ENCODE assay signal across 8 mouse cellular contexts in the genomic region with DNA sequence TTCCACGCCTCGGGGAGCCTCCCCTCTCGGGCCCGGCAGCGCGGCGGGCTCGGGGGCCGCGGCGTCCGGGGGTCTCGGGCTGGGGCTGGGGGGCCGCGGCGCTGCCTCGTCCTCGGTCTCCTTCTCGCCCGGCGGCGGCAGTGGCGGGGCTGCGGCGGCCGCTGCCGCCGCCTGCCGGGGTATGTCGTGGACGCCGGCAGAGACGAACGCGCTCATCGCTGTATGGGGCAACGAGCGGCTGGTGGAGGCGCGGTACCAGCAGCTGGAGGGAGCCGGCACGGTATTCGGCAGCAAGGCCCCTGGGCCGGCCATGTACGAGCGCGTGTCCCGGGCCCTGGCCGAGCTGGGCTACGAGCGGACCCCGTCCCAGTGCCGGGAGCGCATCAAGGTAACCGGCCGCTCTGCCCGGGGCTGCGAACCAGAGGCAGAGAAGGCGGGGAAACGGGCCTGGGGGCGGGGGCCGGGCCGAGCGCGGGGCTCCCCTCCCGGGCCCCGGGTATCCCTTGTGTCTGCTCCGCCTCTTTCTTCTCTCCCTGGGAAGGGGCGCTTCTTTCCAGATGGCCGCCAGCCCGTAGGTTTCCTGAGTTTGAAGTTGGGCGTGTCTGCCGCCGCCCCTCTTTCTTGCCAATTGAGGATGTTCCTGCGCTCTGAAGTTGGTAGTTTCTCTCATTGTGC. TPM values are rescaled to one million over a fixed set of nuclear protein-coding genes. Genes with fewer than 3 reads are reported as not detected.
DNase-seq lines count a peak whose midpoint lies in the region; ATAC-seq and TF ChIP-seq lines count a peak whose summit lies in the region.

No protein-coding gene starts in this region.

- H3K27me3 ChIP-seq in embryonic facial prominence, embryonic 11.5 days (ENCODE audit: control insufficient read depth, insufficient read depth, low read length): no peaks in the 10 kb centered on the region
- H3K27me3 ChIP-seq in heart, adult 2 months (ENCODE audit: control insufficient read depth, insufficient read depth, low read length): no peaks in the 10 kb centered on the region
- no peaks in the 10 kb centered on the region for H3K27me3 ChIP-seq in liver, embryonic 12.5 days (replicated peaks)
- H3K27me3 ChIP-seq in stomach, embryonic 14.5 days (ENCODE audit: control insufficient read depth, insufficient read depth, low read length): no peaks in the 10 kb centered on the region

- no peak for TF ChIP-seq CTCF in heart, adult 2 months (IDR thresholded peaks at IDR 0.05)

- TF ChIP-seq POLR2A in heart, adult 2 months (IDR thresholded peaks at IDR 0.05; ENCODE audit: insufficient read depth, low read depth, low read length): no peak

- DNase-seq in A20 (ENCODE audit: low read depth, low spot score): peak; percentile 67
- peak; percentile 68 for DNase-seq in adrenal gland, postnatal 14 days
- peak; percentile 83 for DNase-seq in embryonic facial prominence, embryonic 11.5 days (ENCODE audit: low spot score)
- peak; percentile 50 to 59 for DNase-seq in heart, adult 2 months
- peak; percentile 43 for DNase-seq in kidney, adult 18-20 months
- DNase-seq in naive thymus-derived CD4-positive, alpha-beta T cell, adult 2 months (ENCODE audit: low read depth): peak; percentile 61

- no peaks in the 10 kb centered on the region for H3K4me1 ChIP-seq in embryonic facial prominence, embryonic 11.5 days (ENCODE audit: control insufficient read depth, insufficient read depth, low read length)
- peaks cover 3% of the 10 kb centered on the region for H3K4me1 ChIP-seq in heart, adult 2 months (ENCODE audit: control insufficient read depth, insufficient read depth, low read length)
- H3K4me1 ChIP-seq in liver, embryonic 12.5 days: peaks cover 24% of the 10 kb centered on the region
- H3K4me1 ChIP-seq in stomach, embryonic 14.5 days (ENCODE audit: control insufficient read depth, insufficient read depth, low read length): peaks cover 23% of the 10 kb centered on the region

- peak overlapping the region; percentile 84 for H3K4me2 ChIP-seq in embryonic facial prominence, embryonic 11.5 days (ENCODE audit: low read depth, low read length)
- H3K4me2 ChIP-seq in liver, embryonic 12.5 days: peak overlapping the region; percentile 98
- H3K4me2 ChIP-seq in stomach, embryonic 14.5 days (replicated peaks; ENCODE audit: low read depth, low read length): peak overlapping the region; percentile 90

- H3K27ac ChIP-seq in embryonic facial prominence, embryonic 11.5 days (replicated peaks; ENCODE audit: low read depth, low read length): peak overlapping the region; percentile 94
- H3K27ac ChIP-seq in heart, adult 2 months: peak overlapping the region; percentile 99
- peak overlapping the region; percentile 91 for H3K27ac ChIP-seq in liver, embryonic 12.5 days
- H3K27ac ChIP-seq in stomach, embryonic 14.5 days (ENCODE audit: low read length): peak overlapping the region; percentile 99

- no peaks in the 10 kb centered on the region for H3K9me3 ChIP-seq in embryonic facial prominence, embryonic 11.5 days (replicated peaks; ENCODE audit: control insufficient read depth, low read length)
- no peaks in the 10 kb centered on the region for H3K9me3 ChIP-seq in liver, embryonic 12.5 days (replicated peaks)
- H3K9me3 ChIP-seq in stomach, embryonic 14.5 days (ENCODE audit: control insufficient read depth, low read depth, low read length): no peaks in the 10 kb centered on the region

- H3K4me3 ChIP-seq in embryonic facial prominence, embryonic 11.5 days (ENCODE audit: low read depth, low read length): peak overlapping the region; percentile 97
- peak overlapping the region; percentile 65 for H3K4me3 ChIP-seq in heart, adult 2 months
- peak overlapping the region; percentile 100 for H3K4me3 ChIP-seq in liver, embryonic 12.5 days
- H3K4me3 ChIP-seq in stomach, embryonic 14.5 days (ENCODE audit: low read depth, low read length): peak overlapping the region; percentile 92

- intact Hi-C loops in heart, adult 2 months (cut with DNase I): loop anchor here (2.0 kb wide), 1 partner anchor 37 kb away; no protein-coding TSS in a partner anchor

- H3K9ac ChIP-seq in embryonic facial prominence, embryonic 11.5 days (replicated peaks; ENCODE audit: low read length): peak overlapping the region; percentile 96
- peak overlapping the region; percentile 85 for H3K9ac ChIP-seq in heart, adult 2 months (ENCODE audit: low read depth, low read length)
- H3K9ac ChIP-seq in liver, embryonic 12.5 days: peak overlapping the region; percentile 93
- H3K9ac ChIP-seq in stomach, embryonic 14.5 days (replicated peaks; ENCODE audit: low read depth, low read length): peak overlapping the region; percentile 96

- ATAC-seq in embryonic facial prominence, embryonic 11.5 days (replicated peaks; ENCODE audit: insufficient number of reproducible peaks, low FRiP score, low TSS enrichment, low read depth): peak; percentile 89
- peak; percentile 65 for ATAC-seq in liver, embryonic 12.5 days
- ATAC-seq in stomach, embryonic 14.5 days (ENCODE audit: insufficient number of reproducible peaks, insufficient read depth, low FRiP score, low read depth): peak; percentile 53

- no peak for TF ChIP-seq EP300 in heart, adult 2 months (IDR thresholded peaks at IDR 0.05; ENCODE audit: insufficient read depth, low read depth, low read length)

- H3K79me2 ChIP-seq in heart, adult 2 months (replicated peaks; ENCODE audit: control insufficient read depth, insufficient read depth, low read length): peaks cover 2% of the 10 kb centered on the region; the same call in 1 of the 2 replicates

- H3K36me3 ChIP-seq in embryonic facial prominence, embryonic 11.5 days (replicated peaks; ENCODE audit: control insufficient read depth, insufficient read depth, low read depth, low read length): no peaks in the 10 kb centered on the region
- H3K36me3 ChIP-seq in heart, adult 2 months (ENCODE audit: control insufficient read depth, insufficient read depth, low read length): peaks cover 2% of the 10 kb centered on the region
- peaks cover 2% of the 10 kb centered on the region; the same call in 1 of the 2 replicates for H3K36me3 ChIP-seq in liver, embryonic 12.5 days
- H3K36me3 ChIP-seq in stomach, embryonic 14.5 days (ENCODE audit: control insufficient read depth, insufficient read depth, low read length): no peaks in the 10 kb centered on the region; the same call in 1 of the 2 replicates

- 0% methylated on average over 57 of the region's 75 CpGs for WGBS in embryonic facial prominence, embryonic 11.5 days
- under 1% methylated on average over 75 of the region's 75 CpGs for WGBS in heart, adult 2 months
- WGBS in liver, embryonic 12.5 days (ENCODE audit: insufficient replicate concordance): under 1% methylated on average over 71 of the region's 75 CpGs
- WGBS in stomach, embryonic 14.5 days: 0% methylated on average over 75 of the region's 75 CpGs

RNA-seq across cellular contexts. Expression of gene Msantd2, which starts 0.5 kb away (rescaled TPM):
- 21.9 and 22.5 TPM in 2 replicates for total RNA-seq in adrenal gland, postnatal 14 days (2021)
- polyA plus RNA-seq in embryonic facial prominence, embryonic 11.5 days (2014; fragmentation: Nextera tagmentation; extraction: Ambion mirVana): 32.8 and 33.0 TPM in 2 replicates
- 1 to 10 TPM; 6.4 to 7.1 TPM for total RNA-seq in heart, adult 2 months (2021)
- polyA plus RNA-seq in heart, adult 2 months (2012; rRNA removed): 10.7 and 12.8 TPM in 2 replicates
- polyA plus RNA-seq in liver, embryonic 12.5 days (2016; fragmentation: Nextera tagmentation; extraction: Ambion mirVana): 11.3 and 11.8 TPM in 2 replicates
- polyA plus RNA-seq in stomach, embryonic 14.5 days (2014; fragmentation: Nextera tagmentation; extraction: Ambion mirVana): 33.2 and 38.9 TPM in 2 replicates

RNA-seq across cellular contexts. Expression of gene Esam, which starts 38.3 kb away (rescaled TPM):
- total RNA-seq in adrenal gland, postnatal 14 days (2021): 64.0 and 81.0 TPM in 2 replicates
- polyA plus RNA-seq in embryonic facial prominence, embryonic 11.5 days (2014; fragmentation: Nextera tagmentation; extraction: Ambion mirVana): 26.3 and 33.1 TPM in 2 replicates
- total RNA-seq in heart, adult 2 months (2021): 10 to 100 TPM; 58.5 to 81.3 TPM
- polyA plus RNA-seq in heart, adult 2 months (2012; rRNA removed): 77.1 and 87.2 TPM in 2 replicates
- 22.0 and 22.8 TPM in 2 replicates for polyA plus RNA-seq in liver, embryonic 12.5 days (2016; fragmentation: Nextera tagmentation; extraction: Ambion mirVana)
- 57.9 and 58.3 TPM in 2 replicates for polyA plus RNA-seq in stomach, embryonic 14.5 days (2014; fragmentation: Nextera tagmentation; extraction: Ambion mirVana)

RNA-seq across cellular contexts. Expression of gene Vsig2, which starts 49.5 kb away (rescaled TPM):
- total RNA-seq in adrenal gland, postnatal 14 days (2021): 5.2 and 9.1 TPM in 2 replicates
- 0.49 TPM in 1 of 2 replicates, not detected in the other for polyA plus RNA-seq in embryonic facial prominence, embryonic 11.5 days (2014; fragmentation: Nextera tagmentation; extraction: Ambion mirVana)
- 1 to 10 TPM; 2.5 to 4.9 TPM for total RNA-seq in heart, adult 2 months (2021)
- 16.0 and 21.1 TPM in 2 replicates for polyA plus RNA-seq in heart, adult 2 months (2012; rRNA removed)
- polyA plus RNA-seq in liver, embryonic 12.5 days (2016; fragmentation: Nextera tagmentation; extraction: Ambion mirVana): 0.29 and 0.76 TPM in 2 replicates
- 44.3 and 56.9 TPM in 2 replicates for polyA plus RNA-seq in stomach, embryonic 14.5 days (2014; fragmentation: Nextera tagmentation; extraction: Ambion mirVana)

RNA-seq across cellular contexts. Expression of gene Robo3, which starts 56.5 kb away (rescaled TPM):
- total RNA-seq in adrenal gland, postnatal 14 days (2021): 0.30 and 0.53 TPM in 2 replicates
- polyA plus RNA-seq in embryonic facial prominence, embryonic 11.5 days (2014; fragmentation: Nextera tagmentation; extraction: Ambion mirVana): 4.9 and 6.6 TPM in 2 replicates
- total RNA-seq in heart, adult 2 months (2021): not detected
- polyA plus RNA-seq in heart, adult 2 months (2012; rRNA removed): 0.29 TPM in 1 of 2 replicates, not detected in the other
- 0.25 and 0.26 TPM in 2 replicates for polyA plus RNA-seq in liver, embryonic 12.5 days (2016; fragmentation: Nextera tagmentation; extraction: Ambion mirVana)
- polyA plus RNA-seq in stomach, embryonic 14.5 days (2014; fragmentation: Nextera tagmentation; extraction: Ambion mirVana): 0.06 TPM in 1 of 2 replicates, not detected in the other

Comparison
In these comparisons a context has a peak if more than half of its experiments do, and no peak if none do; other contexts are left out.
1. Peak in every context shown above with its lines: DNase-seq, ATAC-seq, H3K4me3 ChIP-seq and H3K27ac ChIP-seq.